Comparison of ENCODE assay signal across 23 mouse cellular contexts in the genomic region with DNA sequence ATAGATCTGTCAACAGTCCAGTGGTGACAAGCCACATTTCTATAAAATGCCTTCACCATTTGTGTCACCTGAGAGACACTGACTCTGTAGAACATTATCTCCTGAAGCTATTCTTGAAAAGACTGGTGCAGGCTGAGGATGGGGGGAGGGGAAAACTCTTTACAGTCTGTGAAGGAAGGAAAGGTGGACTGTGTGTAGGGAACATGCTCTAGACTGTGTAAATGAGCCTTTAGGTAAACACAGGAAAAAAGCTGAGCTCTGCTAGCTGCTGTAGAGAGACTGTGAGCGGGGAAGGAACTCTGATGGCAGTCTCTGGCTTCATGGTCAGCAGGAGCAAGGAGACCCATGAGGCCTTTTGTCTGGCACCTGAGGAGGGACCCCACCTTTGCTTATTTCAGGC.
DNase-seq lines count a peak whose midpoint lies in the region; ATAC-seq lines count a peak whose summit lies in the region.
"Had no signal": no experiment of that assay in that cellular context is flagged by ENCODE, and none has a peak within 500 bp of the region (broad histone marks: within the 10 kb centered on the region; RNA-seq: fewer than 3 reads in every experiment).

No protein-coding gene starts in this region.

- H3K9me3 ChIP-seq in heart, embryonic 14.5 days (ENCODE audit: control insufficient read depth, low read length), result no peaks in the 10 kb centered on the region
- H3K9me3 ChIP-seq in heart, embryonic 11.5 days (replicated peaks; ENCODE audit: control insufficient read depth, low read length), result no peaks in the 10 kb centered on the region
- H3K9me3 ChIP-seq in kidney, embryonic 16.5 days (ENCODE audit: low read length), result no peaks in the 10 kb centered on the region
- H3K9me3 ChIP-seq in midbrain, embryonic 16.5 days (replicated peaks; ENCODE audit: control insufficient read depth, low read length, poor library complexity, severe bottlenecking), result no peaks in the 10 kb centered on the region
- H3K9me3 ChIP-seq in midbrain, embryonic 11.5 days (ENCODE audit: control insufficient read depth, low read length), result no peaks in the 10 kb centered on the region
- H3K9me3 ChIP-seq: embryonic facial prominence, embryonic 13.5 days; forebrain, embryonic 12.5 days; neural tube, embryonic 12.5 days had no signal

- H3K4me1 ChIP-seq in heart, embryonic 14.5 days (ENCODE audit: control insufficient read depth in 2 of 2, insufficient read depth in 2 of 2, low read length in 2 of 2), result peaks cover 7 to 15% of the 10 kb centered on the region in 2 experiments
- H3K4me1 ChIP-seq in heart, embryonic 11.5 days (ENCODE audit: control insufficient read depth, insufficient read depth, low read length), result peaks cover 16% of the 10 kb centered on the region; the same call in 1 of the 2 replicates
- H3K4me1 ChIP-seq in kidney, embryonic 16.5 days (ENCODE audit: insufficient read depth, low read length), result peaks cover 20% of the 10 kb centered on the region
- H3K4me1 ChIP-seq in midbrain, embryonic 16.5 days (ENCODE audit: control insufficient read depth, insufficient read depth, low read length), result peaks cover 4% of the 10 kb centered on the region
- H3K4me1 ChIP-seq in midbrain, embryonic 11.5 days (ENCODE audit: control insufficient read depth, insufficient read depth, low read length), result peaks cover 3% of the 10 kb centered on the region; the same call in 1 of the 2 replicates
- H3K4me1 ChIP-seq: neural tube, embryonic 12.5 days had no signal

- H3K36me3 ChIP-seq in heart, embryonic 14.5 days (ENCODE audit: control insufficient read depth, insufficient read depth, low read length), result no peaks in the 10 kb centered on the region
- no peaks in the 10 kb centered on the region for H3K36me3 ChIP-seq in heart, embryonic 11.5 days (ENCODE audit: control insufficient read depth, insufficient read depth, low read length)
- no peaks in the 10 kb centered on the region for H3K36me3 ChIP-seq in kidney, embryonic 16.5 days (ENCODE audit: insufficient read depth, low read length)
- H3K36me3 ChIP-seq in midbrain, embryonic 16.5 days (ENCODE audit: control insufficient read depth, insufficient read depth, low read length), result no peaks in the 10 kb centered on the region
- H3K36me3 ChIP-seq in midbrain, embryonic 11.5 days (ENCODE audit: control insufficient read depth, insufficient read depth, low read length), result no peaks in the 10 kb centered on the region
- H3K36me3 ChIP-seq: neural tube, embryonic 12.5 days had no signal

- no peak for DNase-seq in kidney, adult 18-20 months
- DNase-seq in midbrain, embryonic 11.5 days (ENCODE audit: low spot score, missing footprints), result no peak
- peak; percentile 42 for DNase-seq in yolk sac, embryonic 10.5 days (ENCODE audit: low spot score)
- DNase-seq in adrenal gland, postnatal 4 days (ENCODE audit: low spot score in 2 of 2), result no peak
- DNase-seq: adrenal gland, postnatal 36 days; cerebellum, adult 11-12 months; cerebellum, postnatal 10 days; gastrocnemius, postnatal 36 days; kidney, adult 9 months; kidney, postnatal 25 days; layer of hippocampus, postnatal 36 days; lung, postnatal 4 days; thymus, adult 18-20 months; thymus, postnatal 36 days had no signal

- H3K4me2 ChIP-seq in heart, embryonic 14.5 days (ENCODE audit: low read length), result peak overlapping the region; percentile 8; the same call in 1 of the 2 replicates
- H3K4me2 ChIP-seq in heart, embryonic 11.5 days, result no peak overlapping the region
- no peak overlapping the region for H3K4me2 ChIP-seq in kidney, embryonic 16.5 days (replicated peaks; ENCODE audit: low read depth, low read length)
- no peak overlapping the region for H3K4me2 ChIP-seq in midbrain, embryonic 16.5 days (ENCODE audit: low read length)
- H3K4me2 ChIP-seq in midbrain, embryonic 11.5 days, result no peak overlapping the region
- H3K4me2 ChIP-seq: embryonic facial prominence, embryonic 13.5 days; forebrain, embryonic 12.5 days; neural tube, embryonic 12.5 days had no signal

- H3K9ac ChIP-seq in heart, embryonic 14.5 days (ENCODE audit: low read length), result no peak overlapping the region
- H3K9ac ChIP-seq in heart, embryonic 11.5 days (ENCODE audit: low read depth, low read length), result no peak overlapping the region
- no peak overlapping the region for H3K9ac ChIP-seq in kidney, embryonic 16.5 days (replicated peaks; ENCODE audit: low read length)
- no peak overlapping the region for H3K9ac ChIP-seq in midbrain, embryonic 16.5 days (ENCODE audit: low read depth, low read length)
- no peak overlapping the region for H3K9ac ChIP-seq in midbrain, embryonic 11.5 days (ENCODE audit: low read length)
- H3K9ac ChIP-seq: embryonic facial prominence, embryonic 13.5 days; forebrain, embryonic 12.5 days; neural tube, embryonic 12.5 days had no signal

- WGBS in heart, embryonic 14.5 days, result 65% methylated on average over 1 of the region's 1 CpGs
- 36% methylated on average over 1 of the region's 1 CpGs for WGBS in heart, embryonic 11.5 days (ENCODE audit: insufficient replicate concordance)
- WGBS in kidney, embryonic 16.5 days, result 61% methylated on average over 1 of the region's 1 CpGs
- WGBS in midbrain, embryonic 16.5 days, result 76% methylated on average over 1 of the region's 1 CpGs
- 86% methylated on average over 1 of the region's 1 CpGs for whole genome bisulfite sequencing in midbrain, embryonic 11.5 days

- H3K27me3 ChIP-seq in heart, embryonic 14.5 days (ENCODE audit: control insufficient read depth, insufficient read depth, low read length), result no peaks in the 10 kb centered on the region
- H3K27me3 ChIP-seq in heart, embryonic 11.5 days (ENCODE audit: control insufficient read depth, insufficient read depth, low read length), result no peaks in the 10 kb centered on the region
- no peaks in the 10 kb centered on the region for H3K27me3 ChIP-seq in kidney, embryonic 16.5 days (ENCODE audit: insufficient read depth, low read length)
- no peaks in the 10 kb centered on the region for H3K27me3 ChIP-seq in midbrain, embryonic 16.5 days (ENCODE audit: control insufficient read depth, insufficient read depth, low read depth, low read length)
- no peaks in the 10 kb centered on the region for H3K27me3 ChIP-seq in midbrain, embryonic 11.5 days (ENCODE audit: control insufficient read depth, insufficient read depth, low read length)
- H3K27me3 ChIP-seq: embryonic facial prominence, embryonic 13.5 days; forebrain, embryonic 12.5 days; neural tube, embryonic 12.5 days had no signal

- H3K27ac ChIP-seq in heart, embryonic 14.5 days (replicated peaks in 1 of 2; ENCODE audit: control insufficient read depth in 1 of 2, insufficient read depth in 1 of 2, low read depth in 2 of 2, low read length in 2 of 2), result peak overlapping the region in 1 of 2 experiments; percentile 28; a peak in 1 of 4 replicates
- no peak overlapping the region; the same call in 1 of the 2 replicates for H3K27ac ChIP-seq in heart, embryonic 11.5 days (ENCODE audit: low read depth, low read length)
- no peak overlapping the region for H3K27ac ChIP-seq in kidney, embryonic 16.5 days (ENCODE audit: low read length)
- H3K27ac ChIP-seq in midbrain, embryonic 16.5 days (ENCODE audit: low read length), result 0 out of 2 replicates have a peak overlapping the region, but pooled peaks have one; percentile 17
- H3K27ac ChIP-seq in midbrain, embryonic 11.5 days (ENCODE audit: low read depth, low read length), result no peak overlapping the region
- H3K27ac ChIP-seq: embryonic facial prominence, embryonic 13.5 days; forebrain, embryonic 12.5 days; layer of hippocampus, adult 2 months; neural tube, embryonic 12.5 days had no signal

- ATAC-seq in heart, embryonic 14.5 days (ENCODE audit: insufficient number of reproducible peaks, insufficient read depth, low FRiP score, low read depth), result no peak
- ATAC-seq in heart, embryonic 11.5 days (replicated peaks; ENCODE audit: insufficient number of reproducible peaks, low FRiP score, low TSS enrichment), result no peak
- ATAC-seq in kidney, embryonic 16.5 days (ENCODE audit: low FRiP score, low TSS enrichment), result 0 out of 2 replicates have a peak, but pooled peaks have one; percentile 40
- no peak; the same call in 1 of the 2 replicates for ATAC-seq in midbrain, embryonic 16.5 days
- no peak for ATAC-seq in midbrain, embryonic 11.5 days (ENCODE audit: low FRiP score)

- H3K4me3 ChIP-seq in heart, embryonic 14.5 days (ENCODE audit: control insufficient read depth in 1 of 2, insufficient read depth in 1 of 2, low read depth in 1 of 2, low read length in 2 of 2), result no peak overlapping the region
- no peak overlapping the region for H3K4me3 ChIP-seq in heart, embryonic 11.5 days (ENCODE audit: low read depth, low read length)
- no peak overlapping the region for H3K4me3 ChIP-seq in kidney, embryonic 16.5 days (ENCODE audit: low read length)
- no peak overlapping the region for H3K4me3 ChIP-seq in midbrain, embryonic 16.5 days (ENCODE audit: low read depth, low read length)
- H3K4me3 ChIP-seq in midbrain, embryonic 11.5 days (ENCODE audit: low read depth, low read length), result no peak overlapping the region
- H3K4me3 ChIP-seq: embryonic facial prominence, embryonic 13.5 days; erythroblast, embryonic 14.5 days; forebrain, embryonic 12.5 days; layer of hippocampus, adult 2 months; neural tube, embryonic 12.5 days had no signal
